ENCODE assay signal across 8 mouse cellular contexts in the genomic region with DNA sequence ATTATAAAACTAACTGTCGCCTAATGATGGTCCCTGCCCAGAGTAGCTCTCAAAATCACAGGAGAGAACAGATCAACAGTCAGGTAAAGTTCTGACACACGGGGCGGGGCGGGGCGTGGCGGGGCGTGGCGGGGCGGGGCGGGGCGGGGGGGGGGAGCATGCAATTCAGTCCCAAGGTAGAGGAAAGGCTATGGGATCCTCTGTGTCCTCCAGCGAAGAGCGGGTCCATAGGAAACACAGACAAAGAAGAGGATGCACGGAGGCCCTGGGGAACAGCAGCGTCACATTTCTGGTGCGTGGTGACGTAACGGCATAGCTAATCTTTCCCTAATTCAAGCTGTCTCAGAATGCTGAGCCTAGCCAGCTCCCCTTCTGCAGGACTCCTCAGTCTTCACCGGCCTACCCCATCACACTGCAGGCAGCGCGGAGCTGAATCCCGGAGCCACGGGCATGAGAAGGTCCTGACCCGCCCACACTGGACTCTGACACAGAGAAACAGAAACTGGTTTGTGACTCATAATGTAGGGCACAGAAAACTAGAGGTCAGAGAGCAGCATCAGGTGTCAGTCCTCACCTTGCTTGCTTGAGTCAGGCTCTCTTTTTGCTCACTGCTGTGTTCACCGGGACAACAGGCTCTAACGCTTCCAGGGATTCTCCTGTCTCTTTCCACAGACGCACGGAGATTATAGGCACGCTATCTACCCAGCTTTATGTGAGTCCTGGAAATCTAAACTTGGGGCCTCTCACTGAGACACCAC. TPM values are rescaled to one million over a fixed set of nuclear protein-coding genes. Genes with fewer than 3 reads are reported as not detected.
DNase-seq lines count a peak whose midpoint lies in the region; ATAC-seq and TF ChIP-seq lines count a peak whose summit lies in the region.

No protein-coding gene starts in this region.

- TF ChIP-seq CTCF in gastrocnemius, adult 2 months (IDR thresholded peaks at IDR 0.05) = no peak

- H3K4me2 ChIP-seq in intestine, embryonic 14.5 days (ENCODE audit: low read length) = peak overlapping the region; percentile 3
- peak overlapping the region; percentile 56 for H3K4me2 ChIP-seq in liver, embryonic 16.5 days (ENCODE audit: low read depth, low read length)

- intact Hi-C loops in gastrocnemius, adult 2 months (cut with DNase I) = loop anchor here (2.0 kb wide), 1 partner anchor 39 kb away; no protein-coding TSS in a partner anchor

- no peaks in the 10 kb centered on the region for H3K9me3 ChIP-seq in embryonic facial prominence, embryonic 10.5 days
- no peaks in the 10 kb centered on the region for H3K9me3 ChIP-seq in intestine, embryonic 14.5 days (ENCODE audit: control insufficient read depth, low read length)
- H3K9me3 ChIP-seq in liver, embryonic 16.5 days (replicated peaks; ENCODE audit: control insufficient read depth, low read length) = no peaks in the 10 kb centered on the region

- H3K4me3 ChIP-seq in gastrocnemius, adult 2 months = peak overlapping the region; percentile 47
- H3K4me3 ChIP-seq in embryonic facial prominence, embryonic 10.5 days = peak overlapping the region; percentile 40
- no peak overlapping the region for H3K4me3 ChIP-seq in intestine, embryonic 14.5 days (ENCODE audit: low read depth, low read length)
- peak overlapping the region; percentile 33 for H3K4me3 ChIP-seq in liver, embryonic 16.5 days (ENCODE audit: low read depth, low read length)

- DNase-seq in gastrocnemius, adult 2 months = no peak
- DNase-seq in gastrocnemius, postnatal 25 days = no peak
- DNase-seq in embryonic facial prominence, embryonic 10.5 days (ENCODE audit: low spot score) = no peak
- DNase-seq in intestine, embryonic 14.5 days (ENCODE audit: low spot score) = no peak
- no peak for DNase-seq in thymus, postnatal 4 days
- no peak for DNase-seq in left cerebral cortex, adult 9 months (ENCODE audit: low spot score in 2 of 2)
- DNase-seq in adipocyte (ENCODE audit: low spot score) = no peak

- peaks cover 17% of the 10 kb centered on the region; the same call in 1 of the 2 replicates for H3K4me1 ChIP-seq in embryonic facial prominence, embryonic 10.5 days
- H3K4me1 ChIP-seq in intestine, embryonic 14.5 days (replicated peaks; ENCODE audit: control insufficient read depth, insufficient read depth, low read length) = peaks cover 18% of the 10 kb centered on the region; the same call in 1 of the 2 replicates
- H3K4me1 ChIP-seq in liver, embryonic 16.5 days (ENCODE audit: control insufficient read depth, low read depth, low read length) = peaks cover 49% of the 10 kb centered on the region

- ATAC-seq in intestine, embryonic 14.5 days (replicated peaks; ENCODE audit: low FRiP score, low TSS enrichment, low read depth) = peak; percentile 54
- peak; percentile 41 for ATAC-seq in liver, embryonic 16.5 days (ENCODE audit: low read depth)

- H3K9ac ChIP-seq in intestine, embryonic 14.5 days (ENCODE audit: low read length) = no peak overlapping the region
- peak overlapping the region; percentile 54 for H3K9ac ChIP-seq in liver, embryonic 16.5 days (ENCODE audit: low read depth, low read length)

- H3K27ac ChIP-seq in gastrocnemius, adult 2 months = peak overlapping the region; percentile 38; the same call in 1 of the 2 replicates
- H3K27ac ChIP-seq in embryonic facial prominence, embryonic 10.5 days (replicated peaks) = no peak overlapping the region
- H3K27ac ChIP-seq in intestine, embryonic 14.5 days (ENCODE audit: low read depth) = no peak overlapping the region
- peak overlapping the region; percentile 81 for H3K27ac ChIP-seq in liver, embryonic 16.5 days (ENCODE audit: low read length)

- 60% methylated on average over 29 of the region's 29 CpGs for WGBS in embryonic facial prominence, embryonic 10.5 days
- 49% methylated on average over 28 of the region's 29 CpGs for WGBS in intestine, embryonic 14.5 days
- 50% methylated on average over 29 of the region's 29 CpGs for WGBS in liver, embryonic 16.5 days (ENCODE audit: insufficient replicate concordance)

- H3K36me3 ChIP-seq in embryonic facial prominence, embryonic 10.5 days (replicated peaks) = no peaks in the 10 kb centered on the region
- no peaks in the 10 kb centered on the region for H3K36me3 ChIP-seq in intestine, embryonic 14.5 days (ENCODE audit: control insufficient read depth, insufficient read depth, low read length)
- H3K36me3 ChIP-seq in liver, embryonic 16.5 days (ENCODE audit: control insufficient read depth, insufficient read depth) = no peaks in the 10 kb centered on the region

- H3K27me3 ChIP-seq in embryonic facial prominence, embryonic 10.5 days (replicated peaks; ENCODE audit: low read depth, poor library complexity, severe bottlenecking) = no peaks in the 10 kb centered on the region
- no peaks in the 10 kb centered on the region for H3K27me3 ChIP-seq in intestine, embryonic 14.5 days (replicated peaks; ENCODE audit: control insufficient read depth, insufficient read depth, low read length)
- H3K27me3 ChIP-seq in liver, embryonic 16.5 days (ENCODE audit: control insufficient read depth, insufficient read depth, low read depth, low read length) = no peaks in the 10 kb centered on the region

RNA-seq across cellular contexts. Expression of a gene that starts 14.1 kb away (rescaled TPM):
- under 1 TPM; 0.69 to 0.75 TPM for total RNA-seq in gastrocnemius, adult 2 months (2021)
- total RNA-seq in gastrocnemius, postnatal 25 days (2021) = under 1 TPM; 0.24 to 0.59 TPM
- 3.6 TPM in 2 replicates for polyA plus RNA-seq in embryonic facial prominence, embryonic 10.5 days (2016; fragmentation: Nextera tagmentation; extraction: Ambion mirVana)
- polyA plus RNA-seq in intestine, embryonic 14.5 days (2014; fragmentation: Nextera tagmentation; extraction: Ambion mirVana) = 96.5 and 103 TPM in 2 replicates
- polyA plus RNA-seq in liver, embryonic 16.5 days (2015; fragmentation: Nextera tagmentation; extraction: Ambion mirVana) = 17.8 and 19.7 TPM in 2 replicates

RNA-seq across cellular contexts. Expression of a gene that starts 58.2 kb away (rescaled TPM):
- 10 to 100 TPM; 45.5 to 85.8 TPM for total RNA-seq in gastrocnemius, adult 2 months (2021)
- 10 to 100 TPM; 43.3 to 47.7 TPM for total RNA-seq in gastrocnemius, postnatal 25 days (2021)
- polyA plus RNA-seq in embryonic facial prominence, embryonic 10.5 days (2016; fragmentation: Nextera tagmentation; extraction: Ambion mirVana) = 18.5 and 20.1 TPM in 2 replicates
- polyA plus RNA-seq in intestine, embryonic 14.5 days (2014; fragmentation: Nextera tagmentation; extraction: Ambion mirVana) = 24.1 and 25.9 TPM in 2 replicates
- 37.1 and 39.3 TPM in 2 replicates for polyA plus RNA-seq in liver, embryonic 16.5 days (2015; fragmentation: Nextera tagmentation; extraction: Ambion mirVana)

RNA-seq across cellular contexts. Expression of a gene that starts 58.3 kb away (rescaled TPM):
- total RNA-seq in gastrocnemius, adult 2 months (2021) = 10 to 100 TPM; 30.1 to 36.8 TPM
- 10 to 100 TPM; 29.1 to 29.7 TPM for total RNA-seq in gastrocnemius, postnatal 25 days (2021)
- 438 and 447 TPM in 2 replicates for polyA plus RNA-seq in embryonic facial prominence, embryonic 10.5 days (2016; fragmentation: Nextera tagmentation; extraction: Ambion mirVana)
- polyA plus RNA-seq in intestine, embryonic 14.5 days (2014; fragmentation: Nextera tagmentation; extraction: Ambion mirVana) = 228 and 242 TPM in 2 replicates
- 53.0 and 58.0 TPM in 2 replicates for polyA plus RNA-seq in liver, embryonic 16.5 days (2015; fragmentation: Nextera tagmentation; extraction: Ambion mirVana)

Comparison
In these comparisons a context has a peak if more than half of its experiments do, and no peak if none do; other contexts are left out.
1. H3K27ac ChIP-seq: peak in gastrocnemius, adult 2 months (single experiment) and liver, embryonic 16.5 days (single experiment); none in embryonic facial prominence, embryonic 10.5 days (single experiment) and intestine, embryonic 14.5 days (single experiment).